Mouse (Mus musculus) spleen, adult 2 months (tissue): ENCODE measurements around the gene Spata5.

Experiments used
- CTCF ChIP-seq: fragments of 200-500 bp; IDR thresholded peaks from 2 replicates; pipeline ENCODE4 v1.5.1; 2011; ENCODE audit warnings: mild to moderate bottlenecking, inconsistent platforms; ENCODE audit not compliant: insufficient read depth, insufficient read length, insufficient replicate concordance; ENCODE audit errors: extremely low read depth
- POLR2A ChIP-seq: fragments of 200-500 bp; IDR thresholded peaks from 2 replicates; pipeline ENCODE4 v1.6.1; 2011; ENCODE audit warnings: low read depth, low read length, inconsistent platforms

DNA sequence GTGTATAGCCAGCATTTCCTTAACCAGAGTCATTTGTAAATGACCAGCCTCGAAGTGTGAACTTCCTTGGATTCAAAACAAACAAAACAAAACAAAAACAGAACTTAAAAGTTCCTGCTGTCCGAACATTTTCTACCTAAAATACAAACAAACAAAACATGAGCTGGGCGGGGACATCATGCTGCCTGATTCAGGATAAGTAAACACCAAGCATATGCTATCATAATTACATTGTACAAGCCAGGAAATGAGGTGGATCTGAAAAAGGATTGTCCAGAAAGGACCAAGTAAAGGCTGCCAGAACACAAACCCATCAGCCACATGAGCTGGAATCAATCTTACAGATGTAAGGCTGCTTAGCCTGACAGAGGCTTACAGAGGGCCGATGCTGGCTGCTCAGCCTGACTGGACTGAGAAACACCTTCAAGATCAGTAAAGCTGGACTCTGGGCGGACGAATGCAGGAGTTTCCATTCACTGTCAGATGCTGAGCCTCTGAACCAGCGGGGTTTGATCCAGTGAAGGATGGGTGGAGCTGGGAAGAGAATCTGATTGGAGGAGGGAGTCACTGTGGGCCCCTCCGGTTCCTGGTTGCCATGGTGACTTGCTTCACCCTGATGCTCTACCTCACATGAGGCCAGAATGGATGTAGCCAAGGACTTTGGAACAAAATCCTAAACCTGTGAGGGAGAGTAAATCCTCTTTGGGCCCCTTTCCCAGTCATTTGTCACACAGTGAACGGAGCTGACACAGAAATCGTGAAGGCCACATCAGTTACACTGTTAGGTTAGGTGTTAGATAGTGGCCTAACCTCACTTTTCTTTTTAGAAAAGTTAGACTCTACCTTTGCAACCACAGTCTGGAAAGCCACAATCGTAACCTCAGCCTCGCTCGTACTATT, 185.5 kb downstream of the Spata5 start:
- TF ChIP-seq POLR2A (no peak), CTCF (no peak)
